Mouse (Mus musculus) mature B cell (primary cell): ENCODE data around the gene Lcp1.

Source experiments
- in situ Hi-C: fragments of 300-500 bp; cut with MboI; formaldehyde crosslinking; loops from 2 replicates; pipeline ENCODE4 v1.14.3; 2019

Gene Lcp1

DNA sequence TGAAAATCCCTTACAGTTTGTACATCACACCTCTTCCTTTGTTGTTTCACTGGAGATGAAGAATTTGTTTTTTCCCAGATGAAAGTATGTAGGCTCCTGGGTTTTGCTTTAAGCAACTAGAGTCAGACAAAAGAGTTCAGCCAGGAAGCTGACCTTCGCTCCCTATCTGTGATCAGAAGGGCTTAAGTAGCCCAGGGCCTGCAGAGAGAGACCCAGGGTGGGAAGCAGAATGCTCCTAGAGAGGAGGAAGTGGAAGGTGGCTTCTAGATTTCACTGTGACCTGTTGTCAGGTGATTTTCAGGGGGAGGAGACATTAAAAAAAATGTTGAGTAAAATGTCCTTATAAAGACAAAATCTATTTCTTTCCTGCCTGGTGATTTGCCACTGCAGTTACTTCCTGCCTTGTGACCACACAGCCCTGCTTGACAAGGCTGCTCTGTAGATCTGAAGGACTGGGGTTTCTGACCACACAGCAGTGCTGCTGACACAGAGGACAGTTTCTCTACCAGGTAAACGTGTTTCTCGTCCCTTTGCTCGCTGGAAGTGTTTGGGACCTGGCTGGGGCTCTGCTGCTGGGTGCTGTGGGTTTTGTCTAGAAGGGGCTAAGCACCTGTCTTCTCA is 45.6 kb downstream of the Lcp1 start:
- in situ Hi-C loops = no loop called here

DNA sequence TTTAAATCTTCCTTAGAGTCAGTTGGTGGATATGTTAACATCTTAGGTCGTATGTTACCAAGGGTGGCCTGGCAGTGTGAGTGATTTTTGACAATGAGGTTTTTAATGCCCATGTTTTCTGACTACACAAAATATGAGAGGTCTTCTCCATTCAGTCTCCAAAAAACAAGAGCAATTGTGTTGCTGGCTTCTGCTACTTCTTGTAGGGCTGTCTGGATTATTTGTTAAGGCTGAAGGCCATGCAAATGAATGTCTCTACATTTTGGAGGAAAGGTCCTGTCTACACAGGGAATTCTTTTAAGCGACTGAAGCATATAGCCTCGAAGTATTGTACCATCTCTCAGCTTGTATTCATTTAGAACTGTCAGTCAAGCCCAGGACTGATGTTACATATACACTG is 46.5 kb downstream of the Lcp1 start:
- in situ Hi-C loops = no loop called here

GRCm38 (mm10) chr14:75178384-75178793 is 47.5 kb downstream of the Lcp1 start:
- in situ Hi-C loops = no loop called here

- in situ Hi-C loops = no loop called here
Measured at GRCm38 (mm10) chr14:75178801-75179211, 47.9 kb downstream of the Lcp1 start.

DNA sequence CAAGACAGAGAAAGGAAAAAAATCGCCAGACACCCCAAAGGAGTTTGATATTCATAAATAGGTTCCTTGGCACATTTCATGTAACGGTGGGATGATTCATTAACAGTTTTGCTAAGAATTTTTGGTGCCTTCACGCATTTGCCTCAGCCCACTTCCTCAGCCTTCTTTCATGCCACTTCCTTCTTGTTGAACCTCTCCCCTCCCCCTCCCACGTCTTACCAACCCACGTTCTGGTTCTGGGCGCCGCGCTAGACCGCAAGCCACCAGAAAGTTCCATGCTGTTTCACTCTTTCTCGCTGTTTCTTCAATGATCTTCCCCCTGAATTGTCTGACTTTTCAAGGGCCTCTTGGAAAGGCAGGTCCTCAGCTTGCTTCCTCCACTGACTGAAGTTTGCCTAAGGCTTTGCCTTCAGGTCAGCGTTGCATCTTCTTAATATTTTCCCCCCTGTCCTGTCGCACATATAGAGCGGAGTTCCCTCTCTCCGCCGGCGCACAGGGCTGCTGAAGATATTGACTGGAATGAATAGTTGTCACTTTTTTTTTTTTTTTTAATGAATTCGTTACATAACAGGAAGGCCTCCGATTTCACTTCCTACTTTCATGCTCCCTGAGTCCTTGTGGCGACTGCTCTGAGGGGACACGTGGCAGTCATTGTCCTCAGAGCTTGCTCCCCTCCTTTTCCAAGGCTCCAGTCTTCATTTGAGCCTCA is 48.5 kb downstream of the Lcp1 start:
- in situ Hi-C loops = no loop called here

DNA sequence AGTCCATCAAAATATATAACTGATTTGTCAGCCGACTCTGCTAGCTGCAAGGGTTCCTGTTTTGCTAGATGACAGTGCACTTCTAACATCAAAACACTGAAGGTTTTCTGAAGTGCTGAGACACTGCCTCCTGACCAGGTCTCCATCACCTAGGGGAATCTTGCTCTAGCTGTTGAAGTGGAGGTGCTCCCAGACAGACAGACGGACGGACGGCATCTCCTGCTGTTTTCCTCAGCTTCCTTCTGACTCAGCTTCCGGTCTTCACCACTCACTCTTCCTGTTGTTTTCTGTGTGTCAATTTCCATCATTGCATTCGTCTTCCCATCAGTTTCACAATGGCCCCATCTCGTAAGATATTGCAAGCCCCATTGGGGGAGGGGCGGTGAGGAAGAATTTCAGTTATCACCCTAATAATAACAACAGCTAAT is 49.7 kb downstream of the Lcp1 start:
- in situ Hi-C loops = no loop called here

DNA sequence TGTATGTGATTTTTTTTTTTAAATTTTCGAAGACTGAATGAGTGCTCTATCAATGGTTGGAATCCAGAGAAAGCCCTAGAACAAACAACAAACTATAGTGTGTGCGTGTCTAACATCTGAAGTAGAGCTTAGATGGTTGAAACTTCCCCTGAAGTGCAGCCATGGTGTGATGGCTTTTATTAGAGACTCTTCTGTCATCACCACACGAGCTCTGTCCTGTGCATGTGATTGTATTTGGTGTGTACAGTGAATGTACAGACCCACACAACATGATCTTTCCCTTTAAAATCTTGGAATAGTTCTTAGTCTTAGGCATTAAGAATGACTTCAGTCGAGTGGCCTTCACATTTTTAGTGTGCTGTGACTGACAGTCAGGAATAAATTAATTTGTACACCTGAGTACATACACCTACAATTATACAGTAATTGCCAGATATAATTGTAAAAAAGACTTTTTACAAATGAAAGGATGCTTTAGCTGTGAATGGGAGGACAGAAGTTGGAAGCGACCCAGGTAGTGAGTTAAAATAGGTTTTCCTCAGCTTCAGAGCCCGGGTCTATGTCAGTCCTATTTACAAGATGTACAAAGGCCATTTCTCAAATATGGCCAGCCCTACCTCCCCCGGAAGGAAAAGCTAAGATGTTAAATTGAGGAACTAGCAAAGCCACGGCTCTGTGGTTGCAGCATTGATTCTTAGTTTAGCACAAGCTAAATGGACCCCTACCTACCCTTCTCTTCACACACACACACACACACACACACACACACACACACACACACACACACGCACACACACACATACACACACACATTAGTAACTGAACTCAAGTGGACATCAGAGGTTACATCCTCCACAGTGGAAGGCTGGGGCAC is 50.4 kb downstream of the Lcp1 start:
- in situ Hi-C loops = no loop called here

DNA sequence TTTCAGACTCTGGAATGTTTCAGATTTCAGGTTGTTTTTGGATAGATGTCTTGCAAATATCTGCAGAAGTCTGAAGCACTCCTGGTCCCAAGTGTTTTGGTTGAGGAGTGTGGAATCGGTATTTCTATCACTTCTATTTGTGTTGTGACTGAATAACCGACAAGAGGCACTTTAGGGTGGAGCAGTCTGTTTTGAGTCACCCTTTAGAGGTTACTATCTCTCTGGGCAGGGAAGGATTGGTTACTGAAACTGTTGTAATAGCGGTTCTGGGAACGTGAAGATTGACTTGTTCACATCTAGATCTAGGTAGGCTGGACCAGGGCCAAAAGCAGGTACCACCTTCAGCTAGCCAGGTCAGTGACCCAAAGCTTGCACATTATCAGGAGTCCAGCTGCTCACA is 51.5 kb downstream of the Lcp1 start:
- in situ Hi-C loops = no loop called here

DNA sequence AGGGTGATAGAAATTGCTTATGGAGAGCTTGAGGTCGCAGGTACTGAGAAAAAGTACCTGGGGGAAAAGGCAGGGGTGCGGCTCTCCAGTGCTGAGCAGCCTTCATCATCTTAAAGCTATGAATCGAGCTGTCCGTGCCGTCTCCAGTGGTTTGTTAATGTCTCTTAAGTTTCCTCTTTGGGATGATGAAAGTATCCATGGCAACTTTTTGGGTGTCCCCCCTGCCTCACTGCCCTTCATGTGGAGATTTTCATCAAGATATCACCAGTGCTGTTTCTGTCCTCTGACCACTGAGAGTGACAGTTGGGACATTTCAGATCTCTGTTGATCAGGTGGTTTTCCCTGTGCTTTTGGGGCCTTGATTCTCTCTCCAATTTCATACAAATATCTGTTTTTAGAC is 51.9 kb downstream of the Lcp1 start:
- in situ Hi-C loops = no loop called here

DNA sequence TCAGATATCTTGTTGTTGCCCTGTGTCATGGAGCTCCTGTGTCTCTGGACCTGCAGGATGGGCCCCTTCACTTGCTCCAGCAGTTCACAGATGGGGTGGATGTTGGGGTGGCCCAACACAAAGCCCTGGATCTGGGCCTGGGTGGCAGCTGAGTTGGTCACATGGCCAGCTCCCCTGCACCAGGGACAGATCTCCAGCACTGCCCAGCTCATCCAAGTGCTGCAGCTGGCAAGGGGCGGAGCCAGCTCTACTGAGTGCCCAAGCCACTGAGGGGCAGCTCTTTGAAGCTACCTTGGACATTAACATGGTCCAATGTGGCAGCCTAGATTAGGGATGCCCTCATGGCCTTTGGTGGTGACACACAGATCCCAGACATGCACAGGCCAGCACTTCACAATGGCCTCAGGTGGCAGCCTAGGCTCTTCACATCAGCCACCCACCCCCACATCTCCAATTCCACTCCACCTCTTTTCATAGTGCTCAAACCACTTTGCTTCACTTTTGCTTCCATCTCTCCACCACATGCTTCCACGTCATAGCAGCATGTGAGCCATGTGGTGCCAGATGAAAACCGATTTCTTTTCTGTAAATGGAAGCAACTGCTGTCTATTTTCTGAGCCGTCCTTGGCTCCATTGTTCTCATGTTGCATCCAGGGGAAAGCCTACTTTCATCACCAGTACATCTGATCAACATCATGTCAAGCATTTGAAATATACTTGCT is 53.3 kb downstream of the Lcp1 start:
- in situ Hi-C loops = no loop called here

GRCm38 (mm10) chr14:75185796-75186594 is 55.1 kb downstream of the Lcp1 start:
- in situ Hi-C loops = no loop called here

DNA sequence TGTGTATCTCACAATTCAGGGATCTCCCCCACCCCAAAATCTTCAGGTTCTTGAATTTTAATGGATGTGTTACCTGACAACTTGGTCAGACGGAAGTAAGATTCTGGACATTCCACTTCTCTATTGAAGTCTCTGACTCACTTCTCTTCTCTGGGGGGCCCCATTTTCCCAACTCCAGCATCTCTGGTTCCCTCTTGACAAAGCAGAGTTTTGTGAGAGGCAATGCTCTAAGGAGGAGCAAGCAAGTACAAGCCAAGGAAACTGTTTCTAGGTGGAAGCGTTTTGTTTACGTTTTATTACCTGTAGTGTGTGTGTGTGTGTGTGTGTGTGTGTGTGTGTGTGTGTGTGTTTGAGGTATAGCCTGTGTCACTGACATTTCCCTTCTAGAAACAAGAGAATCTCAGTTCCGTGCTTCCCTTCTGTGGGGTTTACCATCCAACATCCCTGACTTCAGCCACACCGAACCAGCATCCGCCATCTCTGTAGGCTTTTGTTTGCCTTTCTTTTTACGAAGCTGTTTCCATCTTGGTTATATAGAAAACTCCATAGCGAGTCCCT is 56.0 kb downstream of the Lcp1 start:
- in situ Hi-C loops = no loop called here

GRCm38 (mm10) chr14:75188521-75188920 is 57.6 kb downstream of the Lcp1 start:
- in situ Hi-C loops = no loop called here

DNA sequence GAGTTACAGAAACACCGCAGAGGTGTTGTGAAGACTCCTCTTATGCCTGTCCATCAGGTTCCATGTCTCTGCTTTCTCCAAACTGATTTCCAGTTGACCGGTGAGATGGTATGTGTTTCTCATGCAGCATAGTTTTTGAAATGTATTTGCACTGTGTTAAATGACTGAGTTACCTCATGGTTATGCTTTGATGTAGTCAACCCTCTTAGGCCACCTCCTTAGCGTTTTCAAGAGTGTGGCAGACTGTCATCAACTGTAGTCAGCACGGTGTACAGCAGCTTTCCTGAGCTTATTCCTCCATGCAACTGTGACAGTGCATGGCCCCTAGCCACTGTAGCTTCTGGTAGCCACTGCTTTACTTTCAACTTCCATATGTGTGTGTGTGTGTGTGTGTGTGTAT is 58.1 kb downstream of the Lcp1 start:
- in situ Hi-C loops = no loop called here

DNA sequence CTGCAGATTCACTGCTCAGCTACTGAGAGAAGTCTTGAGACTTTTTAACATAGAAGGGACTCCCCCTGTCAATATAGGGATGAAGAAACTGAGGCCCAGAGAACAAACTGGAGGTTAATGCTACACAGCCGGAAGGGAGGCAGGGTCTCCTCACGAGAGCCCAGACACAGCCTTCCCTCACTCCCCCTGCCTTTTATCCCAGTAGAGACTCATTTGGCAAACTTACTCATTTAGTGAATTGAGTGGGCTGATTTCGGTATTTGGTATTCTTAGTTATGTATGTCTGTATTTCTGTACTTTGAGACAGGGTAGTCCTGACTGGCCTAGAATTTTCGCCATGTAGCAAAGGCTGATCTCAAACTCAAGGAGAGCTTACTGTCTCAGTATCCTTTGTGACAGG is 59.8 kb downstream of the Lcp1 start:
- in situ Hi-C loops = no loop called here

DNA sequence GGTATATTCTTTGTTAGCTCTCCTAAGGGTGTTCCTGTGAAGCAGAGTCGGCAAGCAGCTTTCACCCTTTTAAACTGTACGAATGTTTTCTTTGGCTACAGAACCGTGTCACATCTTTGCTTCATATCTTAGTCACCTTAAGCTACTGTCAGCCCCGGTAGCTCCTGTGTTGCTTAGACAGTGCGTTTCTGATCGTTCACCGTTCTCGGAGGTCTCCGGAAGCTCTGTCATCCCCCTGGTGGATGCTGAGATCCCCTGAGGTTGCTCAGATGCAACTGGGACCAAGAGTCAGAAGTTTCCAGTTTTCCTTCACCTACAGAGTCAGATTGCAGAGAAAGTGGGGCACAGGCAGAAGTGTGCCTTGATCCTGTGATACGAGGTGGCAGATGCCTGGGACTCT is 61.5 kb downstream of the Lcp1 start:
- in situ Hi-C loops = no loop called here

DNA sequence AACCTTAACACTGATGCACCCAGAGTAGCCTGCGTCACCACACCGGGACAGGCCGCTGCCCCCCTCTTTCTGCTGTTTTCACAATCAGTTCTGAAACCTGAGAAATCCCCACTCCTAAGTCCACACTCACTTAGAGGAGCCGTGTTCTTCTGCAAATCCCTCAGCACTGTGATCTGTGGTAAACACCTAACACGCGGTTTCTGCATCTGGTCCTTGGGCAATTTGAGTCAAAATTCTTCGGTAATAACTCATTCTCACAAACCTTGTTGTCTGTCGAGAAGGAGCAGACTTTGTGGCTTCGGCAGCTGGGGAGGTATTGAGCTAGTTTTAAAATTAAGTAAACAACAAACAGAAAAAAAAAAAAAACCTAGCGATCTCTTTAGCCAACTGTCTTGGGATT is 62.0 kb downstream of the Lcp1 start:
- in situ Hi-C loops = no loop called here

DNA sequence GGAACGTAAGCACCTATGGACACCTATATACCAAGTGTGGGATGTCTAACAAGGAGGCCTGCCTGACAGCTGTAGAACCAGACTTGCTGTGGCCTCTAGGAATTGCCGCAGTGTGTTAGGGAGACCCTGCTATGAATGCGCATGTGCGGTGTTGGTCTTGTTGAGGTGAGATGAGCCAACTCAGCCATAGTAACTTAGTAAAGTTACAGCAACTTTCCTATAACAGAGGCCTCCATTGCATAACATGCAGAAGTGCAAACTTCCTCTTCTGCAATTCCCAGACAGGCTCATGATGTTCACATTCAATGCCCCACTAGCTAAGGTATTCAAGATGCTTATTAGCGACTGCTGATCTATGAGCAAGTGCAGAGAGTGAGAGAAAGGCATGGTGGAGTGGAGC is 64.6 kb downstream of the Lcp1 start:
- in situ Hi-C loops = no loop called here

GRCm38 (mm10) chr14:75197027-75197426 is 66.1 kb downstream of the Lcp1 start:
- in situ Hi-C loops = no loop called here

- in situ Hi-C loops = no loop called here
Measured at GRCm38 (mm10) chr14:75197660-75198059, 66.8 kb downstream of the Lcp1 start.
